Mouse (Mus musculus): Measurements from ENCODE around the gene Larp1.

DNA sequence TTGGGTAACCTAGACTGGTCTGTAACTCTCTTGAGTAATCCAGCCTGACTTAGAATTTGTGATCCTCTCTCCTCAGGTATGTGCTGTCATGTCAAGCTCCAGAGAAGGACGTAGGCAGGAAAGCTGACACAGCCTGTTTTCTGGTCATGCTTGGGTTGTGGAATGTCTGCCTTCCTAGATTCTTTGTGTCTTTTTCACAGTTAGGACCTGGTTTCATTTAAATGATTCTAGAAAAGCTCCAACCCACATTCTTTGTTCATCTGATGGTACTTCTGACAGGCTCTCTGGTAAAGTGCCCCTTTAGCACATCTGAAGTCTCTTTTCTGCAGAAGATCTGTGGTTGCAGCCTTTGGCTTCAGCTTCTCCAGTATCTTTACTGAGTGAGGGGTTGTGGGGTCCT is 15.4 kb downstream of the Larp1 start:
- TF ChIP-seq POLR2A (IDR thresholded peaks at IDR 0.05; ENCODE audit: control insufficient read depth, extremely low read depth, insufficient read depth, low read length, poor library complexity) (no peak), CTCF (IDR thresholded peaks at IDR 0.05; ENCODE audit: borderline replicate concordance, control insufficient read depth, extremely low read depth, insufficient read depth, low read length, poor library complexity) (no peak)

Measured in thymus, adult 2 months (tissue).